Mouse (Mus musculus): ENCODE measurements around the gene Smg7. TPM values are rescaled to one million over a fixed set of nuclear protein-coding genes. Genes with fewer than 3 reads are reported as not detected.

Smg7 gene
- polyA plus RNA-seq, 1 experiment from 2014 or later, result 28.3 TPM

GRCm38 (mm10) chr1:152804907-152805306, 97.5 kb downstream of the Smg7 start:
- no peaks in the 10 kb centered on the region for H3K36me3 ChIP-seq
- no peaks in the 10 kb centered on the region for H3K27me3 ChIP-seq
- no peak overlapping the region for H3K27ac ChIP-seq
- WGBS, result 86% methylated on average over 6 of the region's 6 CpGs
- no peak for ATAC-seq (ENCODE audit: insufficient number of reproducible peaks, insufficient read depth, low FRiP score, low TSS enrichment, low read depth)
- no peaks in the 10 kb centered on the region for H3K9me3 ChIP-seq
- H3K4me2 ChIP-seq, result no peak overlapping the region
- H3K9ac ChIP-seq (replicated peaks), result no peak overlapping the region
- H3K4me3 ChIP-seq (replicated peaks), result no peak overlapping the region
- peaks cover 12% of the 10 kb centered on the region for H3K4me1 ChIP-seq (replicated peaks)

GRCm38 (mm10) chr1:152800633-152801176, 101.7 kb downstream of the Smg7 start:
- WGBS, result 84% methylated on average over 13 of the region's 13 CpGs
- no peaks in the 10 kb centered on the region; the same call in 1 of the 2 replicates for H3K27me3 ChIP-seq
- no peak overlapping the region for H3K4me2 ChIP-seq
- H3K9me3 ChIP-seq, result no peaks in the 10 kb centered on the region
- no peak overlapping the region for H3K27ac ChIP-seq
- no peak for ATAC-seq (ENCODE audit: insufficient number of reproducible peaks, insufficient read depth, low FRiP score, low TSS enrichment, low read depth)
- no peak overlapping the region for H3K4me3 ChIP-seq (replicated peaks)
- H3K36me3 ChIP-seq, result no peaks in the 10 kb centered on the region
- H3K4me1 ChIP-seq (replicated peaks), result 0 out of 2 replicates have a peak, but pooled peaks cover 4% of the 10 kb centered on the region
- no peak overlapping the region; the same call in 1 of the 2 replicates for H3K9ac ChIP-seq (replicated peaks)

GRCm38 (mm10) chr1:152799897-152800296, 102.5 kb downstream of the Smg7 start, which contains the start of gene Ncf2:
TSS of gene Ncf2 (plus strand) at chr1:152800194.
- peak; percentile 66; the same call in 1 of the 2 replicates for ATAC-seq (ENCODE audit: insufficient number of reproducible peaks, insufficient read depth, low FRiP score, low TSS enrichment, low read depth)
- no peak within 1 kb of the TSS for H3K27ac ChIP-seq
- 13% methylated on average over 2 of the region's 2 CpGs for WGBS

GRCm38 (mm10) chr1:152798125-152798524, 104.3 kb downstream of the Smg7 start:
- H3K4me3 ChIP-seq (replicated peaks), result no peak overlapping the region
- H3K4me2 ChIP-seq, result no peak overlapping the region
- H3K9me3 ChIP-seq, result no peaks in the 10 kb centered on the region
- H3K4me1 ChIP-seq (replicated peaks), result peaks cover 12% of the 10 kb centered on the region
- 83% methylated on average over 9 of the region's 9 CpGs for WGBS
- H3K27me3 ChIP-seq, result no peaks in the 10 kb centered on the region; the same call in 1 of the 2 replicates
- no peaks in the 10 kb centered on the region for H3K36me3 ChIP-seq
- H3K9ac ChIP-seq (replicated peaks), result no peak overlapping the region
- no peak for ATAC-seq (ENCODE audit: insufficient number of reproducible peaks, insufficient read depth, low FRiP score, low TSS enrichment, low read depth)
- H3K27ac ChIP-seq, result no peak overlapping the region

More at GRCm38 (mm10) chr1:152799897-152800296, 102.5 kb downstream of the Smg7 start, which contains the start of gene Ncf2:
- H3K4me3 ChIP-seq (replicated peaks), result no peak within 1 kb of the TSS
- H3K4me2 ChIP-seq, result no peak within 1 kb of the TSS
- no peak within 1 kb of the TSS; the same call in 1 of the 2 replicates for H3K9ac ChIP-seq (replicated peaks)
- H3K36me3 ChIP-seq, result no peaks in the 10 kb centered on the region
- no peaks in the 10 kb centered on the region for H3K9me3 ChIP-seq
- no peaks in the 10 kb centered on the region; the same call in 1 of the 2 replicates for H3K27me3 ChIP-seq
- 0 out of 2 replicates have a peak, but pooled peaks cover 4% of the 10 kb centered on the region for H3K4me1 ChIP-seq (replicated peaks)

GRCm38 (mm10) chr1:152796683-152797263, 105.7 kb downstream of the Smg7 start:
- no peaks in the 10 kb centered on the region; the same call in 1 of the 2 replicates for H3K27me3 ChIP-seq
- H3K4me3 ChIP-seq (replicated peaks), result no peak overlapping the region
- peaks cover 20% of the 10 kb centered on the region for H3K4me1 ChIP-seq (replicated peaks)
- ATAC-seq (ENCODE audit: insufficient number of reproducible peaks, insufficient read depth, low FRiP score, low TSS enrichment, low read depth), result no peak
- H3K36me3 ChIP-seq, result no peaks in the 10 kb centered on the region
- no peak overlapping the region for H3K4me2 ChIP-seq
- H3K9ac ChIP-seq (replicated peaks), result no peak overlapping the region
- no peak overlapping the region for H3K27ac ChIP-seq
- WGBS, result 79% methylated on average over 8 of the region's 8 CpGs
- H3K9me3 ChIP-seq, result no peaks in the 10 kb centered on the region

- Histone ChIP-seq H3K9ac (replicated peaks) (no peak overlapping the region), H3K27me3 (no peaks in the 10 kb centered on the region; the same call in 1 of the 2 replicates), H3K4me1 (replicated peaks) (peaks cover 27% of the 10 kb centered on the region), H3K4me3 (replicated peaks) (no peak overlapping the region), H3K27ac (no peak overlapping the region), H3K4me2 (no peak overlapping the region), H3K36me3 (no peaks in the 10 kb centered on the region), H3K9me3 (no peaks in the 10 kb centered on the region)
- no peak for ATAC-seq (ENCODE audit: insufficient number of reproducible peaks, insufficient read depth, low FRiP score, low TSS enrichment, low read depth)
- 78% methylated on average over 8 of the region's 8 CpGs for WGBS
Measured at GRCm38 (mm10) chr1:152795688-152796255, 106.7 kb downstream of the Smg7 start.

GRCm38 (mm10) chr1:152793495-152794130, 108.8 kb downstream of the Smg7 start:
- Histone ChIP-seq H3K36me3 (no peaks in the 10 kb centered on the region), H3K27me3 (no peaks in the 10 kb centered on the region; the same call in 1 of the 2 replicates), H3K9me3 (no peaks in the 10 kb centered on the region), H3K27ac (peak overlapping the region; percentile 76), H3K9ac (replicated peaks) (no peak overlapping the region), H3K4me3 (replicated peaks) (no peak overlapping the region), H3K4me1 (replicated peaks) (peaks cover 29% of the 10 kb centered on the region), H3K4me2 (no peak overlapping the region)
- 65% methylated on average over 6 of the region's 6 CpGs for WGBS
- no peak for ATAC-seq (ENCODE audit: insufficient number of reproducible peaks, insufficient read depth, low FRiP score, low TSS enrichment, low read depth)

GRCm38 (mm10) chr1:152792736-152793494, 109.5 kb downstream of the Smg7 start:
- H3K27ac ChIP-seq, result peak overlapping the region; percentile 76
- no peak for ATAC-seq (ENCODE audit: insufficient number of reproducible peaks, insufficient read depth, low FRiP score, low TSS enrichment, low read depth)
- no peak overlapping the region for H3K4me3 ChIP-seq (replicated peaks)

GRCm38 (mm10) chr1:152791269-152791668, 111.2 kb downstream of the Smg7 start:
- no peaks in the 10 kb centered on the region for H3K36me3 ChIP-seq
- no peaks in the 10 kb centered on the region; the same call in 1 of the 2 replicates for H3K27me3 ChIP-seq
- 0 out of 2 replicates have a peak overlapping the region, but pooled peaks have one; percentile 8 for H3K27ac ChIP-seq
- 17% methylated on average over 4 of the region's 4 CpGs for WGBS
- H3K4me1 ChIP-seq (replicated peaks), result peaks cover 29% of the 10 kb centered on the region
- no peaks in the 10 kb centered on the region for H3K9me3 ChIP-seq
- ATAC-seq (ENCODE audit: insufficient number of reproducible peaks, insufficient read depth, low FRiP score, low TSS enrichment, low read depth), result no peak
- no peak overlapping the region for H3K4me2 ChIP-seq
- no peak overlapping the region for H3K4me3 ChIP-seq (replicated peaks)
- no peak overlapping the region for H3K9ac ChIP-seq (replicated peaks)

More at GRCm38 (mm10) chr1:152792736-152793494, 109.5 kb downstream of the Smg7 start:
- Histone ChIP-seq H3K4me2 (0 out of 2 replicates have a peak overlapping the region, but pooled peaks have one; percentile 6), H3K9me3 (no peaks in the 10 kb centered on the region), H3K4me1 (replicated peaks) (peaks cover 29% of the 10 kb centered on the region), H3K9ac (replicated peaks) (no peak overlapping the region), H3K27me3 (no peaks in the 10 kb centered on the region; the same call in 1 of the 2 replicates), H3K36me3 (no peaks in the 10 kb centered on the region)
- 51% methylated on average over 12 of the region's 12 CpGs for WGBS

- Histone ChIP-seq H3K4me1 (replicated peaks) (peaks cover 29% of the 10 kb centered on the region), H3K4me2 (peak overlapping the region; percentile 32), H3K9me3 (no peaks in the 10 kb centered on the region), H3K9ac (replicated peaks) (no peak overlapping the region), H3K27ac (no peak overlapping the region), H3K27me3 (no peaks in the 10 kb centered on the region; the same call in 1 of the 2 replicates), H3K36me3 (no peaks in the 10 kb centered on the region), H3K4me3 (replicated peaks) (no peak overlapping the region)
- ATAC-seq (ENCODE audit: insufficient number of reproducible peaks, insufficient read depth, low FRiP score, low TSS enrichment, low read depth), result 0 out of 2 replicates have a peak, but pooled peaks have one; percentile 13
- 11% methylated on average over 6 of the region's 6 CpGs for WGBS
Measured at GRCm38 (mm10) chr1:152790821-152791220, 111.6 kb downstream of the Smg7 start.

All from limb, embryonic 12.5 days (tissue).